Mouse (Mus musculus) myocyte (in vitro differentiated cells): ENCODE results near the gene Smtnl2. TPM values are rescaled to one million over a fixed set of nuclear protein-coding genes. Genes with fewer than 3 reads are reported as not detected.
"Not testable (repeated sequence)": the region's sequence is repeated elsewhere in the genome, so short reads cannot be mapped to it uniquely, and the experiment has no call there.

Source experiments
- H3K27me3 ChIP-seq: one replicate; pipeline ENCODE4 v1.6.1; 2011; ENCODE audit not compliant: control insufficient read depth, insufficient read depth, insufficient read length
- H3K36me3 ChIP-seq: one replicate; pipeline ENCODE4 v1.6.1; 2011; ENCODE audit not compliant: control insufficient read depth, insufficient read depth
- H3K4me2 ChIP-seq: one replicate; pipeline ENCODE4 v1.6.1; 2011; ENCODE audit warnings: low read depth, control low read depth
- H3K4me3 ChIP-seq: one replicate; pipeline ENCODE4 v1.5.1; 2011; ENCODE audit warnings: mild to moderate bottlenecking, control low read depth, moderate library complexity
- H3K79me2 ChIP-seq: one replicate; pipeline ENCODE4 v1.6.1; 2011; ENCODE audit not compliant: control insufficient read depth, insufficient read depth
- H3ac ChIP-seq: one replicate; pipeline ENCODE4 v1.6.1; 2011; ENCODE audit not compliant: control insufficient read depth, insufficient read length
- CEBPB ChIP-seq: IDR thresholded peaks from 2 replicates; pipeline ENCODE4 v1.6.1; 2011; ENCODE audit warnings: mild to moderate bottlenecking, moderate library complexity; ENCODE audit not compliant: poor library complexity, insufficient read depth, severe bottlenecking
- E2F4 ChIP-seq: IDR thresholded peaks from one replicate; pipeline ENCODE4 v1.6.1; 2011; ENCODE audit warnings: mild to moderate bottlenecking, control low read depth, moderate library complexity; ENCODE audit not compliant: insufficient read depth
- MAX ChIP-seq: IDR thresholded peaks from one replicate; pipeline ENCODE4 v1.6.1; 2011; ENCODE audit warnings: low read depth, mild to moderate bottlenecking, control low read depth
- MYOD1 ChIP-seq, 3 experiments: IDR thresholded peaks; one replicate each; pipeline ENCODE4 v1.6.1; 2011; ENCODE audit warnings: control low read depth in 2 of 3, low read depth in 2 of 3, mild to moderate bottlenecking in 2 of 3, moderate library complexity in 1 of 3; ENCODE audit not compliant: insufficient read length in 2 of 3, control insufficient read depth in 1 of 3
- MYOG ChIP-seq, 3 experiments: IDR thresholded peaks; one replicate each; pipeline ENCODE4 v1.6.1; 2011; ENCODE audit warnings: control low read depth in 2 of 3, low read depth in 2 of 3, mild to moderate bottlenecking in 2 of 3; ENCODE audit not compliant: insufficient read length in 2 of 3, control insufficient read depth in 1 of 3, insufficient read depth in 1 of 3
- POLR2A ChIP-seq: IDR thresholded peaks from one replicate; pipeline ENCODE4 v1.6.1; 2011; ENCODE audit warnings: low read depth, mild to moderate bottlenecking, control low read depth, moderate library complexity; ENCODE audit not compliant: insufficient read length
- POLR2AphosphoS2 ChIP-seq: IDR thresholded peaks from one replicate; pipeline ENCODE4 v1.6.1; 2011; ENCODE audit warnings: low read depth, control low read depth; ENCODE audit not compliant: insufficient read length
- REST ChIP-seq: IDR thresholded peaks from one replicate; pipeline ENCODE4 v1.6.1; 2011; ENCODE audit warnings: mild to moderate bottlenecking, control low read depth, moderate library complexity; ENCODE audit not compliant: insufficient read depth, insufficient read length
- SRF ChIP-seq: IDR thresholded peaks from one replicate; pipeline ENCODE4 v1.6.1; 2011; ENCODE audit warnings: low read depth; ENCODE audit not compliant: control insufficient read depth, insufficient read length
- TCF12 ChIP-seq: IDR thresholded peaks from one replicate; pipeline ENCODE4 v1.6.1; 2011; ENCODE audit warnings: mild to moderate bottlenecking, control low read depth; ENCODE audit not compliant: poor library complexity, insufficient read depth, severe bottlenecking
- TCF3 ChIP-seq: IDR thresholded peaks from one replicate; pipeline ENCODE4 v1.6.1; 2011; ENCODE audit warnings: low read depth, control low read depth; ENCODE audit not compliant: insufficient read length
- USF1 ChIP-seq: IDR thresholded peaks from one replicate; pipeline ENCODE4 v1.6.1; 2011; ENCODE audit warnings: low read depth, mild to moderate bottlenecking, control low read depth, moderate library complexity
- polyA plus RNA-seq: library from polyadenylated mRNA; unstranded; fragments of >200 nt; fragmentation: generic; extraction: Trizol; gene quantifications from one replicate; pipeline ENCODE4 v1.2.1, GENCODE M21; 2012; ENCODE audit warnings: missing spikeins

Gene Smtnl2
- polyA plus RNA-seq, 1 experiment = 2.0 TPM

- peak overlapping the region; percentile 24 for H3K4me2 ChIP-seq
- no peak for TF ChIP-seq TCF3
- H3K79me2 ChIP-seq = no peaks in the 10 kb centered on the region
- H3K4me3 ChIP-seq = no peak overlapping the region
- no peaks in the 10 kb centered on the region for H3K27me3 ChIP-seq
- H3ac ChIP-seq = no peak overlapping the region
- no peaks in the 10 kb centered on the region for H3K36me3 ChIP-seq
These were observed 62.5 kb downstream of the Smtnl2 start for GRCm38 (mm10) chr11:72349016-72349415.

GRCm38 (mm10) chr11:72348563-72348962, 63.0 kb downstream of the Smtnl2 start:
- H3K36me3 ChIP-seq = no peaks in the 10 kb centered on the region
- TF ChIP-seq MAX (no peak), MYOG (IDR thresholded peaks at IDR 0.05; ENCODE audit: control insufficient read depth in 1 of 3, insufficient read depth in 1 of 3, insufficient read length in 2 of 3, low read depth in 2 of 3) (no peak), REST (no peak), MYOD1 (IDR thresholded peaks at IDR 0.05; ENCODE audit: control insufficient read depth in 1 of 3, insufficient read length in 2 of 3, low read depth in 2 of 3) (no peak), POLR2AphosphoS2 (no peak), TCF12 (no peak), POLR2A (no peak), USF1 (no peak), TCF3 (no peak), E2F4 (no peak), SRF (no peak), CEBPB (no peak)
- H3K4me3 ChIP-seq = no peak overlapping the region
- no peak overlapping the region for H3ac ChIP-seq
- H3K27me3 ChIP-seq = no peaks in the 10 kb centered on the region
- peak overlapping the region; percentile 24 for H3K4me2 ChIP-seq
- no peaks in the 10 kb centered on the region for H3K79me2 ChIP-seq

GRCm38 (mm10) chr11:72344486-72344885, 67.0 kb downstream of the Smtnl2 start:
- no peaks in the 10 kb centered on the region for H3K27me3 ChIP-seq
- no peak overlapping the region for H3K4me2 ChIP-seq
- H3ac ChIP-seq = no peak overlapping the region
- no peaks in the 10 kb centered on the region for H3K79me2 ChIP-seq
- TF ChIP-seq TCF12 = no peak
- TF ChIP-seq POLR2A = no peak
- no peak for TF ChIP-seq MYOD1 (IDR thresholded peaks at IDR 0.05; ENCODE audit: control insufficient read depth in 1 of 3, insufficient read length in 2 of 3, low read depth in 2 of 3)
- TF ChIP-seq SRF = no peak
- no peak for TF ChIP-seq E2F4
- TF ChIP-seq POLR2AphosphoS2 = no peak
- no peak for TF ChIP-seq USF1
- no peak for TF ChIP-seq MYOG (IDR thresholded peaks at IDR 0.05; ENCODE audit: control insufficient read depth in 1 of 3, insufficient read depth in 1 of 3, insufficient read length in 2 of 3, low read depth in 2 of 3)
- TF ChIP-seq MAX = no peak
- TF ChIP-seq TCF3 = no peak
- TF ChIP-seq REST = no peak
- TF ChIP-seq CEBPB = no peak
- H3K36me3 ChIP-seq = no peaks in the 10 kb centered on the region
- no peak overlapping the region for H3K4me3 ChIP-seq

- Histone ChIP-seq H3ac (no peak overlapping the region), H3K79me2 (no peaks in the 10 kb centered on the region), H3K4me2 (no peak overlapping the region), H3K36me3 (no peaks in the 10 kb centered on the region), H3K27me3 (no peaks in the 10 kb centered on the region), H3K4me3 (no peak overlapping the region)
- TF ChIP-seq TCF12 (no peak), CEBPB (no peak), POLR2A (no peak), USF1 (no peak), POLR2AphosphoS2 (no peak), E2F4 (no peak), MAX (no peak)
These were observed 67.6 kb downstream of the Smtnl2 start for GRCm38 (mm10) chr11:72343904-72344303.

GRCm38 (mm10) chr11:72343238-72343625, 68.3 kb downstream of the Smtnl2 start:
- H3K79me2 ChIP-seq, H3ac ChIP-seq, H3K4me2 ChIP-seq, H3K36me3 ChIP-seq, H3K27me3 ChIP-seq, H3K4me3 ChIP-seq: not testable (repeated sequence)
